ENCODE assay signal across 7 mouse cellular contexts in the genomic region with DNA sequence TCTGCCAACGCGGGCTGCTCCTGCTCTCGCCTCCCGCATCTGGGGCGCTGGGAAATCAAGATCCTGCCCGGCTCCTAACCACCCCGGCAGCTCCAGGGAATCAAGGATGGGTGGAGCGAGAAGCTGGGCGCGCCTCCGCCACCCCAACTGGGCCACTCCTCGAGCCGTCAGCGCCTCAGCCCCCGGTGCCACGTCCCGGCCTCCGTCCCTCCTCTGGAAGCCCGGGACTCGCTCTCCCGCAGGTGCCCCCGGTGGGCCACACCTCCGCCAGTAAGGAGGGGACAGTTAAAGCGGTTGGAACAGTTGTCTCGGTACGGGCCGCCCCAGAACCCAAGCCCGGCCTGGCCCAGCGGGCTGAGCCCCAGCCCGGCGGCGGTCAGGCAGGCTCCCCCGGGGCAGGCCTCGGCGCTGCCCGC. TPM values are rescaled to one million over a fixed set of nuclear protein-coding genes. Genes with fewer than 3 reads are reported as not detected.
DNase-seq lines count a peak whose midpoint lies in the region; ATAC-seq and TF ChIP-seq lines count a peak whose summit lies in the region.

No protein-coding gene starts in this region.

- H3K27ac ChIP-seq in forebrain, embryonic 12.5 days = peak overlapping the region; percentile 97
- H3K27ac ChIP-seq in small intestine, adult 2 months (ENCODE audit: insufficient read depth, low read depth, low read length) = peak overlapping the region; percentile 93

- no peak for TF ChIP-seq POLR2A in small intestine, adult 2 months (IDR thresholded peaks at IDR 0.05; ENCODE audit: low read depth, low read length)

- no peak for ATAC-seq in G1E (ENCODE audit: extremely low read depth, insufficient number of reproducible peaks, low FRiP score, poor library complexity, severe bottlenecking)
- ATAC-seq in forebrain, embryonic 12.5 days (ENCODE audit: low FRiP score) = peak; percentile 28
- ATAC-seq in megakaryocyte, adult 5-6 weeks (ENCODE audit: poor library complexity, severe bottlenecking) = peak; percentile 26

- H3K4me2 ChIP-seq in forebrain, embryonic 12.5 days = peak overlapping the region; percentile 71

- peaks cover 38% of the 10 kb centered on the region for H3K4me1 ChIP-seq in G1E (ENCODE audit: insufficient read depth, low read depth, low read length)
- peaks cover 27% of the 10 kb centered on the region for H3K4me1 ChIP-seq in forebrain, embryonic 12.5 days
- peaks cover 15% of the 10 kb centered on the region; the same call in 1 of the 2 replicates for H3K4me1 ChIP-seq in small intestine, adult 2 months (ENCODE audit: control insufficient read depth, insufficient read depth, insufficient read length, low read length)

- H3K4me3 ChIP-seq in G1E (ENCODE audit: low read depth, low read length) = peak overlapping the region; percentile 93
- H3K4me3 ChIP-seq in forebrain, embryonic 12.5 days (replicated peaks) = peak overlapping the region; percentile 83
- peak overlapping the region; percentile 81 for H3K4me3 ChIP-seq in small intestine, adult 2 months (ENCODE audit: low read depth, low read length)

- H3K27me3 ChIP-seq in G1E (ENCODE audit: insufficient read depth, low read length) = no peaks in the 10 kb centered on the region
- H3K27me3 ChIP-seq in forebrain, embryonic 12.5 days = peaks cover 10% of the 10 kb centered on the region
- H3K27me3 ChIP-seq in small intestine, adult 2 months (ENCODE audit: control insufficient read depth, insufficient read depth, low read length) = no peaks in the 10 kb centered on the region

- no peaks in the 10 kb centered on the region for H3K9me3 ChIP-seq in G1E (replicated peaks)
- H3K9me3 ChIP-seq in forebrain, embryonic 12.5 days = no peaks in the 10 kb centered on the region

- peak; percentile 64 for DNase-seq in G1E (ENCODE audit: low spot score)
- peak; percentile 81 for DNase-seq in adrenal gland, adult 8-10 months
- DNase-seq in heart, postnatal 14 days = peak; percentile 79 to 81
- peak; percentile 30 to 60 for DNase-seq in left cerebral cortex, adult 9 months (ENCODE audit: low spot score in 2 of 2)

- WGBS in forebrain, embryonic 12.5 days = under 1% methylated on average over 33 of the region's 36 CpGs
- WGBS in small intestine, adult 2 months = under 1% methylated on average over 36 of the region's 36 CpGs

- TF ChIP-seq CTCF in G1E (IDR thresholded peaks at IDR 0.05; ENCODE audit: low read depth, low read length) = no peak
- TF ChIP-seq CTCF in small intestine, adult 2 months (IDR thresholded peaks at IDR 0.05; ENCODE audit: extremely low read depth, insufficient read length, insufficient replicate concordance, low read depth, low read length) = no peak

- peak overlapping the region; percentile 92 for H3K9ac ChIP-seq in forebrain, embryonic 12.5 days

- intact Hi-C loops in heart, postnatal 14 days (cut with DNase I) = no loop called here

- peaks cover 22% of the 10 kb centered on the region for H3K36me3 ChIP-seq in G1E (replicated peaks)
- no peaks in the 10 kb centered on the region for H3K36me3 ChIP-seq in forebrain, embryonic 12.5 days (replicated peaks)
- no peaks in the 10 kb centered on the region for H3K36me3 ChIP-seq in small intestine, adult 2 months (ENCODE audit: control insufficient read depth, insufficient read depth, low read length)

RNA-seq across cellular contexts. Expression of a gene that starts 19.2 kb away (rescaled TPM):
- 39.4 and 48.7 TPM in 2 replicates for total RNA-seq in G1E (2014; fragmentation: Nextera tagmentation)
- 52.3 and 64.3 TPM in 2 replicates for total RNA-seq in G1E (2017)
- 26.2 and 40.3 TPM in 2 replicates for polyA plus RNA-seq in G1E (2012)
- total RNA-seq in adrenal gland, adult 8-10 months (2022) = 10 to 100 TPM; 59.5 to 79.4 (median 68.0) TPM
- 58.3 and 61.3 TPM in 2 replicates for polyA plus RNA-seq in forebrain, embryonic 12.5 days (2016; fragmentation: Nextera tagmentation; extraction: Ambion mirVana)
- 10 to 100 TPM; 56.1 to 59.6 TPM for total RNA-seq in heart, postnatal 14 days (2021)
- total RNA-seq in megakaryocyte, adult 5-6 weeks (2015) = 48.9 and 53.9 TPM in 2 replicates
- 71.2 and 114 TPM in 2 replicates for total RNA-seq in megakaryocyte, adult 5-6 weeks (2017)
- 33.8 and 36.8 TPM in 2 replicates for polyA plus RNA-seq in small intestine, adult 2 months (2012; rRNA removed)

RNA-seq across cellular contexts. Expression of a gene that starts 35.9 kb away (rescaled TPM):
- total RNA-seq in G1E (2014; fragmentation: Nextera tagmentation) (not detected in 2 replicates), G1E (2017) (0.06 and 0.11 TPM in 2 replicates)
- polyA plus RNA-seq in G1E (2012) = not detected in 2 replicates
- under 1 TPM in 3 of 4 experiments, not detected in 1; 0.08 to 0.21 (median 0.09) TPM for total RNA-seq in adrenal gland, adult 8-10 months (2022)
- polyA plus RNA-seq in forebrain, embryonic 12.5 days (2016; fragmentation: Nextera tagmentation; extraction: Ambion mirVana) = 0.06 TPM in 1 of 2 replicates, not detected in the other
- total RNA-seq in heart, postnatal 14 days (2021) = under 1 TPM in 1 of 2 experiments, not detected in 1; 0.15 TPM
- total RNA-seq in megakaryocyte, adult 5-6 weeks (2015) = not detected in 2 replicates
- total RNA-seq in megakaryocyte, adult 5-6 weeks (2017) = not detected in 2 replicates
- not detected in 2 replicates for polyA plus RNA-seq in small intestine, adult 2 months (2012; rRNA removed)

RNA-seq across cellular contexts. Expression of a gene that starts 48.9 kb away (rescaled TPM):
- total RNA-seq in G1E (2014; fragmentation: Nextera tagmentation) (1,627 and 1,719 TPM in 2 replicates), G1E (2017) (4,471 and 4,820 TPM in 2 replicates)
- 273 and 318 TPM in 2 replicates for polyA plus RNA-seq in G1E (2012)
- total RNA-seq in adrenal gland, adult 8-10 months (2022) = 1,000 to 10,000 TPM; 1,214 to 1,402 (median 1,307) TPM
- polyA plus RNA-seq in forebrain, embryonic 12.5 days (2016; fragmentation: Nextera tagmentation; extraction: Ambion mirVana) = 781 and 837 TPM in 2 replicates
- 100 to 1,000 TPM; 607 to 680 TPM for total RNA-seq in heart, postnatal 14 days (2021)
- total RNA-seq in megakaryocyte, adult 5-6 weeks (2015) = 2,468 and 2,587 TPM in 2 replicates
- 3,510 and 4,069 TPM in 2 replicates for total RNA-seq in megakaryocyte, adult 5-6 weeks (2017)
- polyA plus RNA-seq in small intestine, adult 2 months (2012; rRNA removed) = 513 and 614 TPM in 2 replicates
